Mouse (Mus musculus): ENCODE data around the gene Tbc1d10a. TPM values are rescaled to one million over a fixed set of nuclear protein-coding genes. Genes with fewer than 3 reads are reported as not detected.

Tbc1d10a gene
- polyA plus RNA-seq, 1 experiment: 22.7 TPM

GRCm38 (mm10) chr11:4201981-4202700, 15.6 kb downstream of the Tbc1d10a start:
- TF ChIP-seq GATA1 (IDR thresholded peaks at IDR 0.05; ENCODE audit: low read length): no peak

- TF ChIP-seq GATA1 (IDR thresholded peaks at IDR 0.05; ENCODE audit: low read length): no peak
Observed at GRCm38 (mm10) chr11:4202995-4203704, 16.6 kb downstream of the Tbc1d10a start.

- no peak for TF ChIP-seq GATA1 (IDR thresholded peaks at IDR 0.05; ENCODE audit: low read length)
Observed at GRCm38 (mm10) chr11:4203705-4204074, 17.1 kb downstream of the Tbc1d10a start.

- TF ChIP-seq GATA1 (IDR thresholded peaks at IDR 0.05; ENCODE audit: low read length): no peak
Observed at GRCm38 (mm10) chr11:4205097-4205655, 18.6 kb downstream of the Tbc1d10a start.

GRCm38 (mm10) chr11:4205951-4206350, 19.4 kb downstream of the Tbc1d10a start:
- no peak for TF ChIP-seq GATA1 (IDR thresholded peaks at IDR 0.05; ENCODE audit: low read length)

- TF ChIP-seq GATA1 (IDR thresholded peaks at IDR 0.05; ENCODE audit: low read length): no peak
Observed at GRCm38 (mm10) chr11:4206563-4206962, 20.0 kb downstream of the Tbc1d10a start.

GRCm38 (mm10) chr11:4207655-4208054, 21.1 kb downstream of the Tbc1d10a start:
- no peak for TF ChIP-seq GATA1 (IDR thresholded peaks at IDR 0.05; ENCODE audit: low read length)

GRCm38 (mm10) chr11:4209556-4209955, 23.0 kb downstream of the Tbc1d10a start:
- TF ChIP-seq GATA1 (IDR thresholded peaks at IDR 0.05; ENCODE audit: low read length): no peak

- no peak for TF ChIP-seq GATA1 (IDR thresholded peaks at IDR 0.05; ENCODE audit: low read length)
Observed at GRCm38 (mm10) chr11:4210786-4211185, 24.2 kb downstream of the Tbc1d10a start.

GRCm38 (mm10) chr11:4213107-4213506, 26.5 kb downstream of the Tbc1d10a start:
- no peak for TF ChIP-seq GATA1 (IDR thresholded peaks at IDR 0.05; ENCODE audit: low read length)

GRCm38 (mm10) chr11:4214572-4214971, 28.0 kb downstream of the Tbc1d10a start:
- TF ChIP-seq GATA1 (IDR thresholded peaks at IDR 0.05; ENCODE audit: low read length): no peak

- no peak for TF ChIP-seq GATA1 (IDR thresholded peaks at IDR 0.05; ENCODE audit: low read length)
Observed at GRCm38 (mm10) chr11:4215061-4215460, 28.5 kb downstream of the Tbc1d10a start.

GRCm38 (mm10) chr11:4216248-4217000, 29.8 kb downstream of the Tbc1d10a start:
- no peak for TF ChIP-seq GATA1 (IDR thresholded peaks at IDR 0.05; ENCODE audit: low read length)

- TF ChIP-seq GATA1 (IDR thresholded peaks at IDR 0.05; ENCODE audit: low read length): no peak
Observed at GRCm38 (mm10) chr11:4217914-4218629, 31.5 kb downstream of the Tbc1d10a start, which contains the start of gene Castor1. Gene Castor1 (plus strand): TSS chr11:4218225.

- no peak for TF ChIP-seq GATA1 (IDR thresholded peaks at IDR 0.05; ENCODE audit: low read length)
Observed at GRCm38 (mm10) chr11:4218637-4219036, 32.0 kb downstream of the Tbc1d10a start.
